Mouse (Mus musculus): ENCODE data around the gene Lrrtm4.

- no peak for TF ChIP-seq CTCF (IDR thresholded peaks at IDR 0.05)
- TF ChIP-seq EP300 (IDR thresholded peaks at IDR 0.05; ENCODE audit: insufficient read depth, low read depth, low read length): no peak
These were observed 558.5 kb downstream of the Lrrtm4 start for GRCm38 (mm10) chr6:80577227-80577626.
